Mouse (Mus musculus) forebrain, embryonic 11.5 days (tissue): ENCODE results near the gene Tulp3. TPM values are rescaled to one million over a fixed set of nuclear protein-coding genes. Genes with fewer than 3 reads are reported as not detected.
A peak's percentile ranks its signal among the peaks of the same experiment; 100 is the strongest.

ENCODE experiments used
- ATAC-seq: fragments of 200-750 bp; cut with Nextera tagmentation; replicated peaks from 2 replicates; pipeline ENCODE4 v1.8.0; 2017; ENCODE audit warnings: moderate TSS enrichment; ENCODE audit not compliant: low FRiP score
- DNase-seq: peaks from one replicate; pipeline ENCODE4 v3.0.0-alpha.2; 2017; ENCODE audit warnings: low spot score
- H3K27ac ChIP-seq: fragments of 300-500 bp; sonication (generic); 2 replicates; pipeline ENCODE4 v1.5.1; 2014; ENCODE audit warnings: low read depth, low read length
- H3K27me3 ChIP-seq: fragments of 300-500 bp; sonication (generic); 2 replicates; pipeline ENCODE4 v1.6.1; 2014; ENCODE audit warnings: mild to moderate bottlenecking, low read length, mixed read lengths; ENCODE audit not compliant: control insufficient read depth, insufficient read depth
- H3K36me3 ChIP-seq: fragments of 300-500 bp; sonication (generic); 2 replicates; pipeline ENCODE4 v1.6.1; 2014; ENCODE audit warnings: mild to moderate bottlenecking, low read length, moderate library complexity, mixed read lengths; ENCODE audit not compliant: control insufficient read depth, insufficient read depth
- H3K4me1 ChIP-seq: fragments of 300-500 bp; sonication (generic); replicated peaks from 2 replicates; pipeline ENCODE4 v1.6.1; 2014; ENCODE audit warnings: low read length, mixed read lengths; ENCODE audit not compliant: control insufficient read depth, insufficient read depth
- H3K4me2 ChIP-seq: fragments of 300-500 bp; sonication (generic); 2 replicates; pipeline ENCODE4 v1.6.1; 2014; ENCODE audit warnings: low read depth, mild to moderate bottlenecking, low read length, moderate library complexity, mixed read lengths; ENCODE audit not compliant: severe bottlenecking
- H3K4me3 ChIP-seq: fragments of 300-500 bp; sonication (generic); 2 replicates; pipeline ENCODE4 v1.5.1; 2014; ENCODE audit warnings: low read depth, low read length
- H3K9ac ChIP-seq: fragments of 300-500 bp; sonication (generic); 2 replicates; pipeline ENCODE4 v1.6.1; 2014; ENCODE audit warnings: low read length
- H3K9me3 ChIP-seq: fragments of 300-500 bp; sonication (generic); 2 replicates; pipeline ENCODE4 v1.6.1; 2016; ENCODE audit warnings: low read length, mixed read lengths; ENCODE audit not compliant: control insufficient read depth
- WGBS: fragments of 180-500 bp; shearing (Covaris S2); extraction: QIAGEN DNeasy Blood & Tissue Kit; methylation state at CpG from one replicate; pipeline ENCODE4 v1.1.7; 2014; 5-methylcytosine and 5-hydroxymethylcytosine counted together
- polyA plus RNA-seq: library from polyadenylated mRNA; unstranded; fragments of >200 nt; fragmentation: Nextera tagmentation; extraction: Ambion mirVana; gene quantifications from 2 replicates; pipeline ENCODE4 v1.2.1, GENCODE M21; 2014

Tulp3 gene
- polyA plus RNA-seq, 1 experiment from 2014 or later: 23.7 TPM

GRCm38 (mm10) chr6:128364721-128365120 lies 9.1 kb upstream of the Tulp3 start:
- peaks cover 8% of the 10 kb centered on the region for H3K4me1 ChIP-seq
- ATAC-seq: no peak

GRCm38 (mm10) chr6:128363007-128363825 lies 7.6 kb upstream of the Tulp3 start:
- no peaks in the 10 kb centered on the region for H3K9me3 ChIP-seq
- DNase-seq (no peak), ATAC-seq (no peak; the same call in 1 of the 2 replicates)
- peak overlapping the region; percentile 95 for H3K9ac ChIP-seq
- WGBS: 2% methylated on average over 46 of the region's 46 CpGs
- peaks cover 6% of the 10 kb centered on the region for H3K36me3 ChIP-seq
- H3K4me1 ChIP-seq: peaks cover 8% of the 10 kb centered on the region
- peak overlapping the region; percentile 58 for H3K4me2 ChIP-seq
- peak overlapping the region; percentile 91 for H3K27ac ChIP-seq
- H3K4me3 ChIP-seq: peak overlapping the region; percentile 94
- no peaks in the 10 kb centered on the region for H3K27me3 ChIP-seq

More at GRCm38 (mm10) chr6:128364721-128365120, 9.1 kb upstream of the Tulp3 start:
- Histone ChIP-seq H3K4me3 (no peak overlapping the region), H3K27ac (no peak overlapping the region), H3K4me2 (0 out of 2 replicates have a peak overlapping the region, but pooled peaks have one; percentile 3), H3K9ac (no peak overlapping the region; the same call in 1 of the 2 replicates), H3K9me3 (no peaks in the 10 kb centered on the region), H3K36me3 (peaks cover 13% of the 10 kb centered on the region), H3K27me3 (no peaks in the 10 kb centered on the region)
- 85% methylated on average over 6 of the region's 6 CpGs for WGBS
- no peak for DNase-seq

- Histone ChIP-seq H3K9ac (peak within 1 kb of the TSS; percentile 95), H3K27me3 (no peaks in the 10 kb centered on the region), H3K4me3 (peak within 1 kb of the TSS; percentile 94), H3K9me3 (no peaks in the 10 kb centered on the region), H3K27ac (peak within 1 kb of the TSS; percentile 91), H3K36me3 (peaks cover 9% of the 10 kb centered on the region), H3K4me1 (peaks cover 8% of the 10 kb centered on the region), H3K4me2 (peak within 1 kb of the TSS; percentile 58)
- DNase-seq (peak; percentile 92), ATAC-seq (peak; percentile 91)
- WGBS: under 1% methylated on average over 43 of the region's 76 CpGs
These were observed 6.8 kb upstream of the Tulp3 start, which contains the start of the genes Rhno1 and Foxm1 for GRCm38 (mm10) chr6:128362381-128363006. TSS of gene Rhno1 (minus strand) at chr6:128362911. TSS of gene Foxm1 (plus strand) at chr6:128362967.

- no peak for ATAC-seq
- H3K9me3 ChIP-seq: no peaks in the 10 kb centered on the region
- no peak for DNase-seq
- H3K36me3 ChIP-seq: peaks cover 9% of the 10 kb centered on the region
- WGBS: 16% methylated on average over 9 of the region's 9 CpGs
- peak overlapping the region; percentile 95 for H3K9ac ChIP-seq
- H3K4me3 ChIP-seq: peak overlapping the region; percentile 94
- no peaks in the 10 kb centered on the region for H3K27me3 ChIP-seq
- H3K27ac ChIP-seq: peak overlapping the region; percentile 91
- H3K4me1 ChIP-seq: peaks cover 8% of the 10 kb centered on the region
- H3K4me2 ChIP-seq: peak overlapping the region; percentile 58
These were observed 6.2 kb upstream of the Tulp3 start for GRCm38 (mm10) chr6:128361901-128362300.

GRCm38 (mm10) chr6:128358999-128359398 lies 3.3 kb upstream of the Tulp3 start:
- Histone ChIP-seq H3K4me2 (no peak overlapping the region), H3K9me3 (no peaks in the 10 kb centered on the region), H3K9ac (no peak overlapping the region), H3K27ac (no peak overlapping the region), H3K4me1 (peaks cover 7% of the 10 kb centered on the region), H3K36me3 (peaks cover 2% of the 10 kb centered on the region; the same call in 1 of the 2 replicates), H3K4me3 (no peak overlapping the region), H3K27me3 (no peaks in the 10 kb centered on the region)
- no peak for ATAC-seq
- 22% methylated on average over 2 of the region's 2 CpGs for WGBS
- peak; percentile 78 for DNase-seq

GRCm38 (mm10) chr6:128355201-128355681 lies 410 bp downstream of the Tulp3 start:
- Histone ChIP-seq H3K4me1 (peaks cover 2% of the 10 kb centered on the region; the same call in 1 of the 2 replicates), H3K27ac (peak overlapping the region; percentile 50; the same call in 1 of the 2 replicates), H3K4me2 (peak overlapping the region; percentile 77), H3K9ac (peak overlapping the region; percentile 82), H3K27me3 (no peaks in the 10 kb centered on the region), H3K4me3 (peak overlapping the region; percentile 78), H3K36me3 (peaks cover 5% of the 10 kb centered on the region; the same call in 1 of the 2 replicates), H3K9me3 (no peaks in the 10 kb centered on the region)
- ATAC-seq: peak; percentile 70
- WGBS: under 1% methylated on average over 28 of the region's 28 CpGs
- no peak for DNase-seq

- no peak for ATAC-seq
- H3K4me2 ChIP-seq: no peak overlapping the region; the same call in 1 of the 2 replicates
- no peak overlapping the region for H3K9ac ChIP-seq
- H3K27me3 ChIP-seq: no peaks in the 10 kb centered on the region
- peaks cover 5% of the 10 kb centered on the region; the same call in 1 of the 2 replicates for H3K36me3 ChIP-seq
- H3K27ac ChIP-seq: no peak overlapping the region
- WGBS: 44% methylated on average over 3 of the region's 3 CpGs
- no peaks in the 10 kb centered on the region for H3K9me3 ChIP-seq
- no peak overlapping the region for H3K4me3 ChIP-seq
- DNase-seq: no peak
- peaks cover 2% of the 10 kb centered on the region; the same call in 1 of the 2 replicates for H3K4me1 ChIP-seq
These were observed 1.5 kb downstream of the Tulp3 start for GRCm38 (mm10) chr6:128354140-128354539.

GRCm38 (mm10) chr6:128349711-128350110 lies 5.9 kb downstream of the Tulp3 start:
- no peak for ATAC-seq
- H3K27ac ChIP-seq: no peak overlapping the region
- no peaks in the 10 kb centered on the region for H3K9me3 ChIP-seq
- no peak overlapping the region for H3K9ac ChIP-seq
- peaks cover 2% of the 10 kb centered on the region; the same call in 1 of the 2 replicates for H3K36me3 ChIP-seq
- no peaks in the 10 kb centered on the region; the same call in 1 of the 2 replicates for H3K4me1 ChIP-seq
- H3K4me2 ChIP-seq: no peak overlapping the region
- H3K4me3 ChIP-seq: no peak overlapping the region
- no peak for DNase-seq
- no peaks in the 10 kb centered on the region for H3K27me3 ChIP-seq
- 67% methylated on average over 7 of the region's 7 CpGs for WGBS
